Mouse (Mus musculus): ENCODE results near the gene Nepro. TPM values are rescaled to one million over a fixed set of nuclear protein-coding genes. Genes with fewer than 3 reads are reported as not detected.
A peak's percentile ranks its signal among the peaks of the same experiment; 100 is the strongest.

The Nepro gene
- polyA plus RNA-seq, 1 experiment from 2014 or later, result 13.2 TPM

DNA sequence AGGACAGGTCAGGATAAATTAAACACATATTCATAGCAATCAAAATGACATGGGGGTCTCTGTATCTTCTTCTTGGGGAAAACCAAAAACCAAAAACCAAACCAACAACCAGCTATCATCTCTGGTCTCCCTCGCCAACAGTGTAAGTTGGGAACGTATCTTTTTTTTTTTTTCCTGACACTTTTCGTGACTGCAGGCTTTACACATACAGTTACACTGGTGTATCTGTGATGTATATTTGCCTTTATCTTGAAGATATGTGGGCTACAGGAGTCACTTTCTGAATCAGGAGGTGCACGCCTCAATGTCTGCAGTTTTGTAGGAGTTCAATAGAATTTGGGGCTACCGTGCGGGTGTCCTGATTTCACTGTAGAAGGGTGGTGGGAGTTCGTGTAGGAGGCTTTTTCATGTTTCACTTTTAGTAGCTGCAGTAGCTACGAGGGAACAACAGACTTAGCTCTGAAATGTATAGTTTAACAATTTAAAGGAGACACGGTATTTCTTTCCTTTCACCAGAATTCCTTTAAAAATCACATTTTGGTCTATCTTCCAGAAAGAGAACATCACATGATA lies 42.3 kb downstream of the Nepro start:
- Histone ChIP-seq H3K9ac (ENCODE audit: low read length) (no peak overlapping the region), H3K36me3 (ENCODE audit: control insufficient read depth, insufficient read depth, low read length) (no peaks in the 10 kb centered on the region), H3K4me2 (ENCODE audit: low read depth, low read length, severe bottlenecking) (no peak overlapping the region), H3K27ac (ENCODE audit: low read depth, low read length) (no peak overlapping the region), H3K4me3 (ENCODE audit: low read depth, low read length) (no peak overlapping the region), H3K9me3 (ENCODE audit: control insufficient read depth, low read length) (no peaks in the 10 kb centered on the region), H3K27me3 (ENCODE audit: control insufficient read depth, insufficient read depth, low read length) (no peaks in the 10 kb centered on the region), H3K4me1 (replicated peaks; ENCODE audit: control insufficient read depth, insufficient read depth, low read length) (0 out of 2 replicates have a peak, but pooled peaks cover 2% of the 10 kb centered on the region)
- 90% methylated on average over 9 of the region's 9 CpGs for WGBS
- DNase-seq (ENCODE audit: low spot score) (no peak), ATAC-seq (replicated peaks; ENCODE audit: low FRiP score) (no peak)

DNA sequence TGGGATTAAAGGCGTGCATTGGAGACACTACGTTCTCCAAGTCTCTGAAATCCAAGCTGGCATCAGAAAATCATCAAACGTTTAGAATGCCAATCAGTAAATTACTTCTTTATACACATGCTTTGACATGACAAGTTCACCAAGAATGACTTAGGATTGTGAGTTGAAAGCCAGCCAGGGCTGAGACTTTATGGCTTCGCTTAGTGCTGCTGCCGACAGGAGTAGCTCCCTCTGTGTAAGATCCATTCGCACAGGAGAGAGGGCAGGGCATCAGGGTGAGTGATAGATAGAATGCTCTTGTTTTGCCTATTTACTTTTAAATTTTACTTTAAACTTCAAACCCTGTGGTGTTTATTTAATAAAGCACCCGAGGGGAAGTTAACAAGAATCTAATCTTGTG lies 43.4 kb downstream of the Nepro start:
- DNase-seq (ENCODE audit: low spot score) (no peak), ATAC-seq (replicated peaks; ENCODE audit: low FRiP score) (no peak)
- no peaks in the 10 kb centered on the region for H3K9me3 ChIP-seq (ENCODE audit: control insufficient read depth, low read length)
- 0 out of 2 replicates have a peak, but pooled peaks cover 2% of the 10 kb centered on the region for H3K4me1 ChIP-seq (replicated peaks; ENCODE audit: control insufficient read depth, insufficient read depth, low read length)
- H3K36me3 ChIP-seq (ENCODE audit: control insufficient read depth, insufficient read depth, low read length), result no peaks in the 10 kb centered on the region
- H3K27me3 ChIP-seq (ENCODE audit: control insufficient read depth, insufficient read depth, low read length), result no peaks in the 10 kb centered on the region
- 90% methylated on average over 7 of the region's 7 CpGs for WGBS
- H3K9ac ChIP-seq (ENCODE audit: low read length), result no peak overlapping the region
- H3K4me3 ChIP-seq (ENCODE audit: low read depth, low read length), result no peak overlapping the region
- H3K4me2 ChIP-seq (ENCODE audit: low read depth, low read length, severe bottlenecking), result no peak overlapping the region
- H3K27ac ChIP-seq (ENCODE audit: low read depth, low read length), result no peak overlapping the region

GRCm38 (mm10) chr16:44767967-44768366 lies 43.9 kb downstream of the Nepro start:
- Histone ChIP-seq H3K4me3 (ENCODE audit: low read depth, low read length) (no peak overlapping the region), H3K9ac (ENCODE audit: low read length) (no peak overlapping the region), H3K36me3 (ENCODE audit: control insufficient read depth, insufficient read depth, low read length) (no peaks in the 10 kb centered on the region), H3K27ac (ENCODE audit: low read depth, low read length) (no peak overlapping the region), H3K4me1 (replicated peaks; ENCODE audit: control insufficient read depth, insufficient read depth, low read length) (0 out of 2 replicates have a peak, but pooled peaks cover 2% of the 10 kb centered on the region), H3K27me3 (ENCODE audit: control insufficient read depth, insufficient read depth, low read length) (no peaks in the 10 kb centered on the region), H3K4me2 (ENCODE audit: low read depth, low read length, severe bottlenecking) (no peak overlapping the region), H3K9me3 (ENCODE audit: control insufficient read depth, low read length) (no peaks in the 10 kb centered on the region)
- ATAC-seq (replicated peaks; ENCODE audit: low FRiP score) (0 out of 2 replicates have a peak, but pooled peaks have one; percentile 42), DNase-seq (ENCODE audit: low spot score) (no peak)
- 56% methylated on average over 2 of the region's 2 CpGs for WGBS

DNA sequence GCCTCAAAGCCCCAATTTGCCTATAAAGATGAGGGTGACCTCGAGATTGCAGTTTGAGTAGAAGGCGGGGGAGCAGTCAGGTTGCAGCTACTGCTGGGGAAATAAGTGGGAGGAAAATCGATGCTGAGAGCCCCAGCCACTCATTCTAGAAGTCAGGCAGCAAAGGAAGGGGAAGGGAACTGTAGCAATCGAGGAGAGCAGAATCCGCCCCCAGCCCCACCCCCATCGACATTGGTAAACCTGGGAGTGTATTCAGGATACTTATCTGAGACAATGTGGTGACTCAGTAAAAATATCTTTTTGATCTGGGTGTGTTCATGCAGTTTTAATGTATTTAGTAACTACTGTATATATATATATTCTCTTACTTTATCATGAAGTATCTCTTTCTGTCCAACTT lies 48.5 kb downstream of the Nepro start:
- Histone ChIP-seq H3K36me3 (ENCODE audit: control insufficient read depth, insufficient read depth, low read length) (no peaks in the 10 kb centered on the region), H3K4me2 (ENCODE audit: low read depth, low read length, severe bottlenecking) (no peak overlapping the region), H3K27ac (ENCODE audit: low read depth, low read length) (no peak overlapping the region), H3K4me3 (ENCODE audit: low read depth, low read length) (no peak overlapping the region), H3K9me3 (ENCODE audit: control insufficient read depth, low read length) (no peaks in the 10 kb centered on the region), H3K4me1 (replicated peaks; ENCODE audit: control insufficient read depth, insufficient read depth, low read length) (no peaks in the 10 kb centered on the region), H3K27me3 (ENCODE audit: control insufficient read depth, insufficient read depth, low read length) (no peaks in the 10 kb centered on the region), H3K9ac (ENCODE audit: low read length) (no peak overlapping the region)
- WGBS, result 81% methylated on average over 6 of the region's 6 CpGs
- DNase-seq (ENCODE audit: low spot score), result no peak
- no peak for ATAC-seq (replicated peaks; ENCODE audit: low FRiP score)

GRCm38 (mm10) chr16:44773673-44774072 lies 49.6 kb downstream of the Nepro start:
- H3K4me1 ChIP-seq (replicated peaks; ENCODE audit: control insufficient read depth, insufficient read depth, low read length), result no peaks in the 10 kb centered on the region
- H3K4me2 ChIP-seq (ENCODE audit: low read depth, low read length, severe bottlenecking), result no peak overlapping the region
- H3K9me3 ChIP-seq (ENCODE audit: control insufficient read depth, low read length), result no peaks in the 10 kb centered on the region
- H3K27ac ChIP-seq (ENCODE audit: low read depth, low read length), result no peak overlapping the region
- H3K36me3 ChIP-seq (ENCODE audit: control insufficient read depth, insufficient read depth, low read length), result no peaks in the 10 kb centered on the region
- no peaks in the 10 kb centered on the region for H3K27me3 ChIP-seq (ENCODE audit: control insufficient read depth, insufficient read depth, low read length)
- no peak for DNase-seq (ENCODE audit: low spot score)
- H3K9ac ChIP-seq (ENCODE audit: low read length), result no peak overlapping the region
- no peak for ATAC-seq (replicated peaks; ENCODE audit: low FRiP score)
- WGBS, result 86% methylated on average over 3 of the region's 3 CpGs
- H3K4me3 ChIP-seq (ENCODE audit: low read depth, low read length), result no peak overlapping the region

- WGBS, result 91% methylated on average over 6 of the region's 6 CpGs
- H3K36me3 ChIP-seq (ENCODE audit: control insufficient read depth, insufficient read depth, low read length), result no peaks in the 10 kb centered on the region
- no peaks in the 10 kb centered on the region for H3K27me3 ChIP-seq (ENCODE audit: control insufficient read depth, insufficient read depth, low read length)
- DNase-seq (ENCODE audit: low spot score) (no peak), ATAC-seq (replicated peaks; ENCODE audit: low FRiP score) (no peak)
- no peak overlapping the region for H3K4me2 ChIP-seq (ENCODE audit: low read depth, low read length, severe bottlenecking)
- no peak overlapping the region for H3K4me3 ChIP-seq (ENCODE audit: low read depth, low read length)
- no peak overlapping the region for H3K9ac ChIP-seq (ENCODE audit: low read length)
- no peak overlapping the region for H3K27ac ChIP-seq (ENCODE audit: low read depth, low read length)
- no peaks in the 10 kb centered on the region for H3K4me1 ChIP-seq (replicated peaks; ENCODE audit: control insufficient read depth, insufficient read depth, low read length)
- H3K9me3 ChIP-seq (ENCODE audit: control insufficient read depth, low read length), result no peaks in the 10 kb centered on the region
Measured at GRCm38 (mm10) chr16:44774201-44774600, 50.1 kb downstream of the Nepro start.

- Histone ChIP-seq H3K4me2 (ENCODE audit: low read depth, low read length, severe bottlenecking) (no peak overlapping the region), H3K27ac (ENCODE audit: low read depth, low read length) (no peak overlapping the region), H3K27me3 (ENCODE audit: control insufficient read depth, insufficient read depth, low read length) (no peaks in the 10 kb centered on the region), H3K4me3 (ENCODE audit: low read depth, low read length) (no peak overlapping the region), H3K9ac (ENCODE audit: low read length) (no peak overlapping the region), H3K36me3 (ENCODE audit: control insufficient read depth, insufficient read depth, low read length) (no peaks in the 10 kb centered on the region), H3K9me3 (ENCODE audit: control insufficient read depth, low read length) (no peaks in the 10 kb centered on the region), H3K4me1 (replicated peaks; ENCODE audit: control insufficient read depth, insufficient read depth, low read length) (no peaks in the 10 kb centered on the region)
- WGBS, result 88% methylated on average over 17 of the region's 17 CpGs
- ATAC-seq (replicated peaks; ENCODE audit: low FRiP score) (no peak), DNase-seq (ENCODE audit: low spot score) (no peak)
Measured at GRCm38 (mm10) chr16:44778538-44779147, 54.5 kb downstream of the Nepro start.

GRCm38 (mm10) chr16:44779494-44779893 lies 55.4 kb downstream of the Nepro start:
- no peaks in the 10 kb centered on the region for H3K27me3 ChIP-seq (ENCODE audit: control insufficient read depth, insufficient read depth, low read length)
- no peaks in the 10 kb centered on the region for H3K36me3 ChIP-seq (ENCODE audit: control insufficient read depth, insufficient read depth, low read length)
- H3K27ac ChIP-seq (ENCODE audit: low read depth, low read length), result no peak overlapping the region
- H3K4me3 ChIP-seq (ENCODE audit: low read depth, low read length), result no peak overlapping the region
- no peak overlapping the region for H3K4me2 ChIP-seq (ENCODE audit: low read depth, low read length, severe bottlenecking)
- WGBS, result 90% methylated on average over 5 of the region's 5 CpGs
- H3K9me3 ChIP-seq (ENCODE audit: control insufficient read depth, low read length), result no peaks in the 10 kb centered on the region
- no peak for ATAC-seq (replicated peaks; ENCODE audit: low FRiP score)
- no peak overlapping the region for H3K9ac ChIP-seq (ENCODE audit: low read length)
- H3K4me1 ChIP-seq (replicated peaks; ENCODE audit: control insufficient read depth, insufficient read depth, low read length), result no peaks in the 10 kb centered on the region
- DNase-seq (ENCODE audit: low spot score), result no peak

GRCm38 (mm10) chr16:44780751-44781150 lies 56.6 kb downstream of the Nepro start:
- DNase-seq (ENCODE audit: low spot score) (no peak), ATAC-seq (replicated peaks; ENCODE audit: low FRiP score) (no peak)
- 64% methylated on average over 4 of the region's 4 CpGs for WGBS
- Histone ChIP-seq H3K4me1 (replicated peaks; ENCODE audit: control insufficient read depth, insufficient read depth, low read length) (no peaks in the 10 kb centered on the region), H3K4me2 (ENCODE audit: low read depth, low read length, severe bottlenecking) (no peak overlapping the region), H3K4me3 (ENCODE audit: low read depth, low read length) (no peak overlapping the region), H3K27me3 (ENCODE audit: control insufficient read depth, insufficient read depth, low read length) (no peaks in the 10 kb centered on the region), H3K36me3 (ENCODE audit: control insufficient read depth, insufficient read depth, low read length) (no peaks in the 10 kb centered on the region), H3K9ac (ENCODE audit: low read length) (no peak overlapping the region), H3K9me3 (ENCODE audit: control insufficient read depth, low read length) (no peaks in the 10 kb centered on the region), H3K27ac (ENCODE audit: low read depth, low read length) (no peak overlapping the region)
